Mouse (Mus musculus) erythroblast, embryonic 14.5 days (primary cell): ENCODE results near the gene Fhad1.

Experiments used
- GATA1 ChIP-seq: IDR thresholded peaks from 2 replicates; pipeline ENCODE4 v1.6.1; 2012; ENCODE audit warnings: low read length, inconsistent platforms, mixed read lengths
- TAL1 ChIP-seq: IDR thresholded peaks from 3 replicates; pipeline ENCODE4 v1.6.1; 2012; ENCODE audit warnings: low read length, inconsistent platforms, mixed read lengths

GRCm38 (mm10) chr4:141953291-141953690 is 61.6 kb downstream of the Fhad1 start:
- no peak for TF ChIP-seq GATA1
- no peak for TF ChIP-seq TAL1
